Mouse (Mus musculus) MEL (cell line): ENCODE results near the gene Dctn5. TPM values are rescaled to one million over a fixed set of nuclear protein-coding genes. Genes with fewer than 3 reads are reported as not detected.

ENCODE experiments used
- DNase-seq: peaks from one replicate; pipeline ENCODE4 v3.0.0; 2011; ENCODE audit warnings: low read depth, low spot score
- H3K27ac ChIP-seq: 2 replicates; pipeline ENCODE4 v1.5.1; 2012; ENCODE audit warnings: low read depth, mild to moderate bottlenecking, control low read depth, low read length, moderate library complexity; ENCODE audit not compliant: control insufficient read depth
- H3K27me3 ChIP-seq, 2 experiments: fragments of 150-350 bp in 1 of 2; sonication (generic) in 1 of 2; 2 replicates each; pipeline ENCODE4 v1.6.1; 2012; ENCODE audit warnings: low read length in 2 of 2, mild to moderate bottlenecking in 2 of 2, improper control_type of control experiment in 1 of 2, moderate library complexity in 1 of 2; ENCODE audit not compliant: insufficient read depth in 2 of 2, control insufficient read depth in 1 of 2
- H3K36me3 ChIP-seq, 2 experiments: 2 replicates each; pipeline ENCODE4 v1.6.1; 2012 to 2014; ENCODE audit warnings: low read length in 2 of 2, improper control_type of control experiment in 1 of 2, inconsistent platforms in 1 of 2, mild to moderate bottlenecking in 1 of 2; ENCODE audit not compliant: insufficient read depth in 2 of 2, control insufficient read depth in 1 of 2
- H3K4me1 ChIP-seq, 2 experiments: fragments of 150-350 bp in 1 of 2; sonication (generic) in 1 of 2; 2 replicates each; pipeline ENCODE4 v1.6.1; 2012; ENCODE audit warnings: low read length in 2 of 2, improper control_type of control experiment in 1 of 2, mild to moderate bottlenecking in 1 of 2; ENCODE audit not compliant: insufficient read depth in 2 of 2, control insufficient read depth in 1 of 2
- H3K4me3 ChIP-seq, 2 experiments: fragments of 150-350 bp in 1 of 2; sonication (generic) in 1 of 2; 2 replicates each; pipeline ENCODE4 v1.5.1; 2012; ENCODE audit warnings: low read depth in 2 of 2, low read length in 2 of 2, mild to moderate bottlenecking in 2 of 2, moderate library complexity in 2 of 2, control low read depth in 1 of 2, improper control_type of control experiment in 1 of 2; ENCODE audit not compliant: control insufficient read depth in 1 of 2, insufficient read depth in 1 of 2
- H3K79me2 ChIP-seq: 2 replicates; pipeline ENCODE4 v1.6.1; 2012; ENCODE audit warnings: mild to moderate bottlenecking, low read length, moderate library complexity; ENCODE audit not compliant: control insufficient read depth, poor library complexity, insufficient read depth
- H3K9ac ChIP-seq: 2 replicates; pipeline ENCODE4 v1.6.1; 2012; ENCODE audit warnings: low read depth, mild to moderate bottlenecking, control low read depth, low read length, moderate library complexity; ENCODE audit not compliant: control insufficient read depth, poor library complexity, severe bottlenecking
- H3K9me3 ChIP-seq: fragments of 150-350 bp; sonication (generic); replicated peaks from 2 replicates; pipeline ENCODE4 v1.6.1; 2012; ENCODE audit warnings: mild to moderate bottlenecking, low read length, improper control_type of control experiment, moderate library complexity; ENCODE audit not compliant: insufficient read depth
- CHD1 ChIP-seq: IDR thresholded peaks from 2 replicates; pipeline ENCODE4 v1.6.1; 2012; ENCODE audit warnings: low read depth, mild to moderate bottlenecking, inconsistent platforms, low read length, improper control_type of control experiment
- CTCF ChIP-seq, 3 experiments: IDR thresholded peaks in 2 of 3; conservative IDR thresholded peaks in 1 of 3; 2 replicates each; pipeline ENCODE4 v1.5.1; 2011 to 2012; ENCODE audit warnings: low read length in 3 of 3, low read depth in 2 of 3, mild to moderate bottlenecking in 2 of 3, improper control_type of control experiment in 1 of 3, inconsistent platforms in 1 of 3, mixed read lengths in 1 of 3, moderate library complexity in 1 of 3; ENCODE audit not compliant: control insufficient read depth in 1 of 3, insufficient read depth in 1 of 3, poor library complexity in 1 of 3, severe bottlenecking in 1 of 3
- ELF1 ChIP-seq: IDR thresholded peaks from 2 replicates; pipeline ENCODE4 v1.6.1; 2014; ENCODE audit warnings: low read depth, mild to moderate bottlenecking, inconsistent platforms, low read length, improper control_type of control experiment, moderate library complexity
- ETS1 ChIP-seq: IDR thresholded peaks from 2 replicates; pipeline ENCODE4 v1.6.1; 2012; ENCODE audit warnings: low read depth, mild to moderate bottlenecking, inconsistent platforms, low read length, improper control_type of control experiment, moderate library complexity
- GABPA ChIP-seq: IDR thresholded peaks from 2 replicates; pipeline ENCODE4 v1.6.1; 2012; ENCODE audit warnings: low read depth, mild to moderate bottlenecking, inconsistent platforms, low read length, improper control_type of control experiment, moderate library complexity
- HCFC1 ChIP-seq: IDR thresholded peaks from 2 replicates; pipeline ENCODE4 v1.6.1; 2012; ENCODE audit warnings: low read depth, mild to moderate bottlenecking, inconsistent platforms, low read length, improper control_type of control experiment, moderate library complexity
- MAFK ChIP-seq: IDR thresholded peaks from 2 replicates; pipeline ENCODE4 v1.6.1; 2011; ENCODE audit warnings: low read depth, mild to moderate bottlenecking, low read length, improper control_type of control experiment, borderline replicate concordance
- MAX ChIP-seq: IDR thresholded peaks from 2 replicates; pipeline ENCODE4 v1.6.1; 2011; ENCODE audit warnings: low read length, improper control_type of control experiment
- MAZ ChIP-seq: IDR thresholded peaks from 2 replicates; pipeline ENCODE4 v1.6.1; 2012; ENCODE audit warnings: low read depth, mild to moderate bottlenecking, inconsistent platforms, low read length, improper control_type of control experiment
- MEF2A ChIP-seq: IDR thresholded peaks from 2 replicates; pipeline ENCODE4 v1.6.1; 2014; ENCODE audit warnings: low read depth, mild to moderate bottlenecking, inconsistent platforms, low read length, improper control_type of control experiment; ENCODE audit not compliant: poor library complexity, insufficient replicate concordance, severe bottlenecking; ENCODE audit errors: extremely low read depth
- MXI1 ChIP-seq: IDR thresholded peaks from 2 replicates; pipeline ENCODE4 v1.6.1; 2011; ENCODE audit warnings: mild to moderate bottlenecking, low read depth, low read length, improper control_type of control experiment
- MYC ChIP-seq: IDR thresholded peaks from 2 replicates; pipeline ENCODE4 v1.6.1; 2011; ENCODE audit warnings: low read depth, mild to moderate bottlenecking, low read length, improper control_type of control experiment, moderate library complexity
- POLR2AphosphoS2 ChIP-seq: IDR thresholded peaks from 2 replicates; pipeline ENCODE4 v1.6.1; 2011; ENCODE audit warnings: low read length, improper control_type of control experiment
- RAD21 ChIP-seq: IDR thresholded peaks from 2 replicates; pipeline ENCODE4 v1.6.1; 2011; ENCODE audit warnings: mild to moderate bottlenecking, low read depth, low read length, improper control_type of control experiment
- SIN3A ChIP-seq: IDR thresholded peaks from 2 replicates; pipeline ENCODE4 v1.6.1; 2012; ENCODE audit warnings: low read length, improper control_type of control experiment, inconsistent platforms
- UBTF ChIP-seq: IDR thresholded peaks from 2 replicates; pipeline ENCODE4 v1.6.1; 2012; ENCODE audit warnings: low read depth, mild to moderate bottlenecking, inconsistent platforms, low read length, improper control_type of control experiment, moderate library complexity, borderline replicate concordance; ENCODE audit not compliant: insufficient read depth
- USF1 ChIP-seq: IDR thresholded peaks from 2 replicates; pipeline ENCODE4 v1.6.1; 2014; ENCODE audit warnings: low read depth, mild to moderate bottlenecking, inconsistent platforms, low read length, improper control_type of control experiment, moderate library complexity
- USF2 ChIP-seq, 2 experiments: IDR thresholded peaks; 2 replicates each; pipeline ENCODE4 v1.6.1; 2011 to 2012; ENCODE audit warnings: improper control_type of control experiment in 2 of 2, low read length in 2 of 2, borderline replicate concordance in 1 of 2, inconsistent platforms in 1 of 2, low read depth in 1 of 2, mild to moderate bottlenecking in 1 of 2; ENCODE audit not compliant: insufficient read depth in 1 of 2
- ZKSCAN1 ChIP-seq: IDR thresholded peaks from 2 replicates; pipeline ENCODE4 v1.6.1; 2012; ENCODE audit warnings: low read depth, mild to moderate bottlenecking, inconsistent platforms, low read length, improper control_type of control experiment, moderate library complexity
- ZMIZ1 ChIP-seq: IDR thresholded peaks from 2 replicates; pipeline ENCODE4 v1.6.1; 2012; ENCODE audit warnings: low read depth, mild to moderate bottlenecking, inconsistent platforms, low read length, improper control_type of control experiment, moderate library complexity
- ZNF384 ChIP-seq: IDR thresholded peaks from 2 replicates; pipeline ENCODE4 v1.6.1; 2012; ENCODE audit warnings: low read depth, mild to moderate bottlenecking, inconsistent platforms, low read length, improper control_type of control experiment
- polyA plus RNA-seq, 2 experiments: library from polyadenylated mRNA; stranded (reverse) in 1 of 2; unstranded in 1 of 2; fragments of >175 nt in 1 of 2; fragments of >200 nt in 1 of 2; gene quantifications; 2 replicates each; pipeline versions ENCODE4 v1.2.1 to v1.2.4; 2012; ENCODE audit warnings: low replicate concordance in 2 of 2, low read depth in 1 of 2; ENCODE audit not compliant: insufficient read length in 2 of 2, insufficient read depth in 1 of 2, missing spikeins in 1 of 2
- total RNA-seq: library from RNA; depleted of rRNA; stranded (reverse); fragments of 300-350 nt; gene quantifications from 2 replicates; pipeline ENCODE4 v1.2.3, GENCODE M21; 2012

Gene Dctn5
- total and polyA plus RNA-seq, 3 experiments, result 54.2 to 203 (median 71.3) TPM

- DNase-seq, result peak; percentile 71
- H3K27ac ChIP-seq, result no peak overlapping the region
- peak; percentile 31; the same call in 1 of the 2 replicates for TF ChIP-seq SIN3A
- TF ChIP-seq RAD21, result peak; percentile 10
- TF ChIP-seq ZMIZ1, result no peak
- peak; percentile 55 to 74 (median 67) for TF ChIP-seq CTCF (IDR thresholded peaks at IDR 0.05 in 2 of 3, conservative IDR thresholded peaks at IDR 0.05 in 1 of 3; ENCODE audit: control insufficient read depth in 1 of 3, insufficient read depth in 1 of 3, low read depth in 2 of 3, low read length in 3 of 3, poor library complexity in 1 of 3, severe bottlenecking in 1 of 3)
- no peak for TF ChIP-seq GABPA
- peak; percentile 75; the same call in 1 of the 2 replicates for TF ChIP-seq MYC
- peak; percentile 57; the same call in 1 of the 2 replicates for TF ChIP-seq MAX
- 0 out of 2 replicates have a peak, but pooled peaks have one; percentile 19 for TF ChIP-seq HCFC1
- TF ChIP-seq, all 39 proteins: peak for 6
- H3K9me3 ChIP-seq, result no peaks in the 10 kb centered on the region
- peaks cover 19% of the 10 kb centered on the region for H3K79me2 ChIP-seq
- no peaks in the 10 kb centered on the region for H3K27me3 ChIP-seq
- peaks cover 9 to 13% of the 10 kb centered on the region in 2 experiments for H3K36me3 ChIP-seq
- peaks cover 2 to 4% of the 10 kb centered on the region in 2 experiments; a peak in 2 of 4 replicates for H3K4me1 ChIP-seq
- no peak overlapping the region for H3K9ac ChIP-seq
- H3K4me3 ChIP-seq, result no peak overlapping the region
Measured at GRCm38 (mm10) chr7:122135070-122135469, 2.2 kb downstream of the Dctn5 start.

- Histone ChIP-seq H3K79me2 (peaks cover 11% of the 10 kb centered on the region), H3K4me1 (peaks cover 0 to 4% of the 10 kb centered on the region in 2 experiments; a peak in 1 of 4 replicates), H3K4me3 (no peak overlapping the region), H3K9ac (no peak overlapping the region), H3K27me3 (no peaks in the 10 kb centered on the region), H3K9me3 (no peaks in the 10 kb centered on the region), H3K27ac (no peak overlapping the region), H3K36me3 (peaks cover 5 to 11% of the 10 kb centered on the region in 2 experiments)
- TF ChIP-seq CTCF (IDR thresholded peaks at IDR 0.05 in 2 of 3, conservative IDR thresholded peaks at IDR 0.05 in 1 of 3; ENCODE audit: control insufficient read depth in 1 of 3, insufficient read depth in 1 of 3, low read depth in 2 of 3, low read length in 3 of 3, poor library complexity in 1 of 3, severe bottlenecking in 1 of 3) (no peak), USF1 (no peak), ELF1 (no peak), ETS1 (no peak), ZNF384 (no peak), POLR2AphosphoS2 (no peak), UBTF (no peak), MYC (no peak), GABPA (no peak), ZKSCAN1 (no peak), MXI1 (no peak), MEF2A (no peak), USF2 (IDR thresholded peaks at IDR 0.05; ENCODE audit: borderline replicate concordance in 1 of 2, insufficient read depth in 1 of 2, low read depth in 1 of 2, low read length in 2 of 2) (no peak), MAFK (no peak), MAZ (no peak), CHD1 (no peak)
- DNase-seq, result no peak
Measured at GRCm38 (mm10) chr7:122137071-122137470, 4.2 kb downstream of the Dctn5 start.
